Mouse (Mus musculus) left cerebral cortex, adult 2 months (tissue): ENCODE results near the gene Slc38a9. TPM values are rescaled to one million over a fixed set of nuclear protein-coding genes. Genes with fewer than 3 reads are reported as not detected.

Source experiments
- DNase-seq, 2 experiments: peaks; one replicate each; pipeline ENCODE4 v3.0.0; 2021 to 2022; ENCODE audit warnings: low spot score in 2 of 2, mixed read lengths in 1 of 2; ENCODE audit errors: extremely low spot score in 1 of 2
- H3K27ac ChIP-seq: fragments of 200-600 bp; 2 replicates; pipeline ENCODE4 v1.8.1; 2022
- H3K4me3 ChIP-seq: fragments of 200-600 bp; 2 replicates; pipeline ENCODE4 v1.8.1; 2022
- CTCF ChIP-seq: fragments of 200-600 bp; IDR thresholded peaks from 2 replicates; pipeline ENCODE4 v1.8.1; 2022; ENCODE audit warnings: antibody characterized with exemption, mild to moderate bottlenecking, moderate library complexity
- intact Hi-C: fragments of 180-260 bp; cut with DNase I; formaldehyde crosslinking; loops from one replicate; pipeline ENCODE4 v1.15.1; 2025
- total RNA-seq, 2 experiments: library from RNA; stranded (reverse); gene quantifications; 2 replicates each; pipeline ENCODE4 v1.2.3; 2021

Gene Slc38a9
- total RNA-seq, 2 experiments from 2014 or later = 20.6 to 25.2 TPM

DNA sequence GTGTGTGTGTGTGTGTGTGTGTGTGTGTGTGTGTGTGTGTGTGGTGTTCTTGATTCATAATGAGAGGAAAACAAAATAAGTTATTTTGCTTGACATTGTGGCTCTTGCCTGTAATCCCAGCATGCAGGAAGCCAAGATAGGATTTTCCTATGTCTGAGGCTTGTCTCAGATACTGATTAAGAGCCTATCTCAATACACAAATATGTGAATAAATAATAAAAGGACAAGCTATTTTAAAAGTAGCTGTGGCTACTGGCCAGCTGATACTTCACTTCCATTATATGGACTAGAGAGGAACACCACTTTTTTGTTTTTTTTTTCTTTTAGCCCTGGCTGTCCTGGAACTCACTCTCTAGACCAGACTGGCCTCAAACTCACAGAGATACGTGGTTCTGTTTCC is 101.2 kb downstream of the Slc38a9 start:
- no peak for DNase-seq
- no peak overlapping the region for H3K4me3 ChIP-seq
- intact Hi-C loops = no loop called here
- no peak overlapping the region for H3K27ac ChIP-seq
- TF ChIP-seq CTCF = no peak

DNA sequence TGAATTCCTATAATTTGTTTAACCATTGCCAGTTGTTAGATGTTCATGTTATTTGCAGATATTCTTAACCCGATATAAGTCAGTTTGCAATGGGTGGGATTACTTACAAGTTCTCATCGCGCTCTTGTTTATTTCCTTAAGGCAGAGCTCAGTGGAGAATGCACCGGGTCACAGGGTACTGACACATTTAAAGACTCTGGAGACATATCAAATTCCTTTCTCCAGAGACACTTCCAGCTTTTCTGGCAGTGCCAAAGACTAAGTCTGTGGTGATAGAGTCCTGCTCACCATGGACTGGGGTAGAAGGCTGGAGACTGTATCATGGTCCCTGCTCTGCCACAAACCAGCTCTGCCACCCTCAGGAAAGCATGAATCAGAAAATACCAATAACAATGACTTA is 102.0 kb downstream of the Slc38a9 start:
- intact Hi-C loops = no loop called here
- DNase-seq = no peak
- H3K27ac ChIP-seq = no peak overlapping the region
- no peak overlapping the region for H3K4me3 ChIP-seq
- no peak for TF ChIP-seq CTCF

DNA sequence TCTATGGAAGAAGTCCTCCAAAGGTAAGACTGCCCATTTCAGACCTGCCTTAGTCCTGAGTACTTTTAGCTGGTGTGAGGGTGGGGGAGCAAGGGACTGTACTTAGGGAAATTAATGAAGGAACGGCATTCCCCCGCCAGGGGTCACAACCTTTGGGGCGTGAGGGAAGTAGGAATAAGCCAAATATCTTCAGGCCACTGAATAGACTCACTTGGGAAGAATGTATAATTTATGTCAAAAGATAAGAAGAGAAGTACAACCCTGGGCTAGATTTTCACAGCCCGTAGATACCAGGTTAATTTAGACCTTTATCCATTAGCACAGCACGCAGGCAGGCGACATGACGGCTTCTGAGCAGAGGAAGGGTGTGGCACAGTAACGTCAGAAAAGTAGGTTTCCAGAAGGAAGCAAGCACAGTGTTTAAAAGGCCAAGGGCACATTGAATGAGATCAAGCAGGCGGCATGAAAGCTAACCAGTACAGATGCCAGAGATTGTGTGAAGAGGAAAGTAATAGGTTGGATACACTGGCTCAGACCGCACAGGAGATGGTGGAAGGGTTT is 103.1 kb downstream of the Slc38a9 start:
- H3K4me3 ChIP-seq = no peak overlapping the region
- TF ChIP-seq CTCF = no peak
- intact Hi-C loops = no loop called here
- no peak for DNase-seq
- H3K27ac ChIP-seq = no peak overlapping the region; the same call in 1 of the 2 replicates

GRCm38 (mm10) chr13:112764556-112764955 is 104.0 kb downstream of the Slc38a9 start:
- H3K4me3 ChIP-seq = no peak overlapping the region
- intact Hi-C loops = no loop called here
- DNase-seq = no peak
- H3K27ac ChIP-seq = no peak overlapping the region; the same call in 1 of the 2 replicates
- no peak for TF ChIP-seq CTCF

DNA sequence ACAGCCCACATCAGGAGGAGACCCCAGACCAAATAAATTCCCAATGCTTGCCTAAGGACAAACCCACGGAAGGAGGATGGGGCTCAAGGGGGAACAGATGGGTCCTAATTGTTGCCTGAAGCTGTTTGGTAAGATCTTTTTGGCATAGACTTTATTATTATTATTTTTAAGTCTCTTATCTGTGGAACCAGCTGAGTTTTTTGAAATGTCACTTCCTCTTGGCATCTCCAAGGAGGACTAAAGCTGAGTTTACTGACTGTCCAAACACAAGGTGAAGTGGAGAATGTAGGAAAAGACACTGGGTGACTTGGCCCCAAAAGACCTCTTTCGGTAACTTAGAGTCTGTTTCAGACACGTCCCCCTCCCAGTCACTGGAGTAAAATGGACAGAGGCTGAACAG is 105.1 kb downstream of the Slc38a9 start:
- TF ChIP-seq CTCF = no peak
- no peak for DNase-seq
- intact Hi-C loops = no loop called here
- no peak overlapping the region for H3K27ac ChIP-seq
- no peak overlapping the region for H3K4me3 ChIP-seq

- H3K4me3 ChIP-seq = no peak overlapping the region
- no peak for DNase-seq
- TF ChIP-seq CTCF = no peak
- intact Hi-C loops = no loop called here
- no peak overlapping the region for H3K27ac ChIP-seq
These were observed 110.2 kb downstream of the Slc38a9 start for GRCm38 (mm10) chr13:112770528-112771328.

GRCm38 (mm10) chr13:112771447-112772208 is 111.1 kb downstream of the Slc38a9 start:
- H3K27ac ChIP-seq = no peak overlapping the region
- intact Hi-C loops = no loop called here
- H3K4me3 ChIP-seq = no peak overlapping the region
- no peak for TF ChIP-seq CTCF
- no peak for DNase-seq

DNA sequence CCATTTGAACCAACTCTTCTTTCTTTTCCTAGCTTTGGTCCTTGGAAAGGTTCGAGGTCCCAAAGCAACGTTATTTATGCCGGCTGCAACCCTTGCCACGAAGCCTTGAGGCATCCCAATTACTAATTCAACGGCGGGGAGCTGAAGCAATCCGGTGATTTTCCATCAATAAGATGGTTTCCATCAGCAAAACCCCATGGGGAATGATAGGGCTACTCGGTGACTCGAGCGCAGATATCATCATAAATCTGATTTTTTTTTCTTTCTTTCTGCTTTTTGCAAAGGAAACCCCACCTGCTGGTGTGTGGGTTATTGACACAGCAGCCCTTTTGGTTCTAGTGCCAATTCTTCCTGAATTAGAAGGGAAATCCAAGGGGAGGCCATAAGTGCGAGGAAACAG is 111.7 kb downstream of the Slc38a9 start:
- intact Hi-C loops = no loop called here
- DNase-seq = no peak
- TF ChIP-seq CTCF = no peak; the same call in 1 of the 2 replicates
- Histone ChIP-seq H3K27ac (no peak overlapping the region), H3K4me3 (no peak overlapping the region)

DNA sequence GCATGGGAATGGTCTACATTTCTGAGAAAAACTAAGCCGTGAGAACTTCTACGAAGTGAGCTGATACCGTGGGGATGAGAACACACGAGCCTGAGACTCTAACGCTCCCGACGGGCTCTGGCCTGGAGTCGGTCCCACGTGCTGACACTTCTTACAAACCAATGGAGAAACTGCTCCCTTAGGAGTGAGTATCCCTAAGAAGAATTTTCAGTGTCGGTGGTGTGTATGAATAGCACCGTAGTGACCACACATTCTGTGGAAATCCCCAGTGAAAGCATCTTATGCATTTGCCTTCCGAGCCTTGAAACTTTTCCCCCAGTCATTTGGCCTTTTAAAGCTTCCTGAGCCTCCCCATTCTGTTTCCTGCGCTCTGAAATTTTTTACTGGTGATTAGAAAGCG is 112.3 kb downstream of the Slc38a9 start:
- Histone ChIP-seq H3K27ac (no peak overlapping the region), H3K4me3 (no peak overlapping the region)
- intact Hi-C loops = no loop called here
- TF ChIP-seq CTCF = no peak
- no peak for DNase-seq

GRCm38 (mm10) chr13:112773991-112774675 is 113.6 kb downstream of the Slc38a9 start:
- TF ChIP-seq CTCF = no peak
- Histone ChIP-seq H3K4me3 (no peak overlapping the region), H3K27ac (no peak overlapping the region)
- DNase-seq = no peak
- intact Hi-C loops = no loop called here

DNA sequence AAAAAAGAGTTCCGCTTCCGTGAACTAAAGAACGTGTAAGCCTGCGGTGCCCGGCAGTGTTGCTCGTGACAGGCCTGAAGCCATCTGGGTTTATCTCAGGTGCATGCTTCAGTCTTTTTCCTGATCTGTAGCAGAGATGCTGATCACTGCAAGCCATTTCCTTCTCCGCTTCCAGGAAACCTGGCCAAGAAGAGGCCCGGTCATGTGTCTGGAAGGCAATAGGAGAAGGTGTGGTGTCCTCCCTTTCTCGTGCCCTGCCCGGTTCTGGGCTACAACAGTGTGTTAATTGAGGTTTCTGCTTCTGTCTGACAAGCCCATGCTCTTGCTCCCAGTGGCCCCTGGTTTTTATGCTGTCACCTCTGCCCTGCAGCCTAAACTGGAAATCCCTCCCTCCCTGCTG is 115.3 kb downstream of the Slc38a9 start:
- Histone ChIP-seq H3K4me3 (no peak overlapping the region), H3K27ac (no peak overlapping the region)
- DNase-seq = no peak
- intact Hi-C loops = no loop called here
- no peak for TF ChIP-seq CTCF

DNA sequence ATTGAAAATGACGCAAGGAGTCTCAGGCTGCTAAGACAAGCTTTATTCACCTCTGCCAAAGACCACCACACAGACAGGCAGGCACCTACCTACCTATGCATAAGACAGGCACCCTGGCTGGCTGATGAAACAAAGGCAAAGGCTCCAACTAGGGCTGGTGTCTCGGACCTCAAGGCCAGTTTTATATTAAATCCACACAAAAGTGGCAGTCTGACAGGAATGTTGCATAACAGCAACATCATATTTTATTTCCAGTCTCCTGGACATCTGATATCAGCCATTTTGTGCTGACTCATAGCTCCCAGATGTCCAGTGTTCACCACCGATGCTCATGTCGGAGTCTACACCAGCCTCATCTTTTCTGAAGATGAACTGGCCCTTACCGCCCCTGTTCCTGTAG is 117.9 kb downstream of the Slc38a9 start:
- H3K4me3 ChIP-seq = no peak overlapping the region
- DNase-seq = no peak
- intact Hi-C loops = no loop called here
- no peak for TF ChIP-seq CTCF
- no peak overlapping the region for H3K27ac ChIP-seq
